Mouse (Mus musculus) liver, adult (tissue): ENCODE measurements at regions not wholly inside any gene's neighbourhood (a gene's known extent, or its start where the extent isn't known, plus 50 kb on each side); places are given as distances from the start of the nearest gene placed in this dataset.

Source experiments
- GATA4 ChIP-seq: IDR thresholded peaks from 2 replicates; pipeline ENCODE4 v1.6.1; 2014; ENCODE audit warnings: mild to moderate bottlenecking, low read length; ENCODE audit not compliant: insufficient replicate concordance

DNA sequence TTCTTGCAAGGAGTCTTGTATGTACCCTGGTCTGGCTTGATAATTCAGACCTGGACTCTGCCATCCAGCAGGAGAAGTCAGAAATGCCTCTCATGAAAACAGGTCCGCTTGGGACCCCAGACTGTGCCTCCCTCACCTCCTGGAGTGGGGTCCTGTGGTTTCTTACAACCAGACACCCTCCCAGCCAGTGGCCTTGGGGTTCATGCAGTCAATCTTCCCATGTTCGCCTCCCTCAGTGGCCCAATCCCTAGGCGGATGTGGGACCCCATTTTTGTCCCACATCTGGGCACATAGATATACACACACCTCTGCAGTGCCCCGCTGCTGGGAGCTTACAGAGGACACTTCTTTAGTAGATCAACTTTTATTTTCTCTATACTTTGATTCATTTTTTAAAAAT lies 217.7 kb downstream of the Lrfn2 start:
- no peak for TF ChIP-seq GATA4

DNA sequence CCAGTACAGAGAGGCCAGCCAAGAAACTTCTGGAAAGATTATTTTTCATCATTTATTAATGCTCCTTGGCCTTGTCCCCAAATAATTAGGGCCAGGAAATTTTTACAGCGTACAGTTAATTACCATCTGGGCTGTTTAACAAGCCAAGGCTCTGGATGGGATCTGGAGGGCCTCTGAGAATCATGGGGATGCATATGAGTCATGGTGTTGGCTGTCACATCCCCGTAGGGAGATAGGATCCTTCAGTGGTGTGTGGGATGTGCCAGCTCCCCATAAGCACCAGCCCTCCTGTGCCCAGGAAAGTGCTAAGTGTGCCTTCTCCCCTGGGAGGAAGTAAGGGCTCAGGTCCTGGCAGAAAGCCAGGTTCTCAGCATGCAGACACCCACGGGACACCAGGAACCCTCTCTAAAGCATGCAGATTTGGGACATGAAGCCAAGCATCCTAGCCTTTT lies 218.8 kb downstream of the Lrfn2 start:
- no peak for TF ChIP-seq GATA4

DNA sequence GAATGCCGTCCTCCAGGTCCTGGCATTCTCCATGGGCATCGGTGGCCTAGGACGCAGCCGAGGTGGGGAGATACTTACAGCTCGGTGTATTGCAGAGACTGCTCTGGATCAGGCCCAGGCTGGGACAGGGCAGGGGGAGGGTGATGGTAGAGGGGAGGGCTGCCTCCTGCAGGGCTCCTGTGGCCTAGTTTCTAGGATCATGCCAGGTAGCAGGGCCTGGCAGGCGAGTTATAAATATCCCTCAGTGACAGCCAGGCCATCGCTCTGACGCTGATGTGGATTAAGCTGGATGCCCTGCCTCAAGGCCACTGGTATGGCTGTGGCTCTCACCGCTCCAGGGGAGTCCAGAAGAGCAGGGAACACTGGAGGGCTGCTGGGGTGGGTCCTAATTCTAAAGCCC lies 221.8 kb downstream of the Lrfn2 start:
- no peak for TF ChIP-seq GATA4

DNA sequence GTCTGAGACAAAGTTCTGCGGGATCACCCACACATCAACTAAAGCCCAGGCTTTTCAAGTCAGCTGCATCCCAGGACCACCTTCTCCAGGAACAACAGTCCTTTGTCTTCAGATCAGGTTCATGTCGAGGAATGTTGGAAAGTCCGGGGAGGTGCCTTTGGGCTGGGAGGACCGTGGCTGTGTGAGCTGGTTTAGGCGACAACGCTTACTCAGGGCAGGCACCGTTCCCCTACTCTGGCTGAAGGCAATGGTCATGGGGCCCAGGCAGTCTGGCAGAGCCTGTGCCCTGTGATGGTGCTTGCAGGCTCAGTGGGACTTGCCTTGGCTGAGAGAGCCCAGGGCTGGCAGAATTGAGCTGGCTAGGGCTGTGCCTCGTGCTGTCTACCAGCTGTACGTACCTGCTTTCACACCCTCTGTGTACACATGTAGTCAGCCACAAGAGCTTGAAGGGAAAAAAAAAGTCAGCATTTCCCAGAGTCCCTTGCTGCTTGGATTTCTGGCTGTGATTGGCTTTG lies 222.9 kb downstream of the Lrfn2 start:
- TF ChIP-seq GATA4 = no peak

DNA sequence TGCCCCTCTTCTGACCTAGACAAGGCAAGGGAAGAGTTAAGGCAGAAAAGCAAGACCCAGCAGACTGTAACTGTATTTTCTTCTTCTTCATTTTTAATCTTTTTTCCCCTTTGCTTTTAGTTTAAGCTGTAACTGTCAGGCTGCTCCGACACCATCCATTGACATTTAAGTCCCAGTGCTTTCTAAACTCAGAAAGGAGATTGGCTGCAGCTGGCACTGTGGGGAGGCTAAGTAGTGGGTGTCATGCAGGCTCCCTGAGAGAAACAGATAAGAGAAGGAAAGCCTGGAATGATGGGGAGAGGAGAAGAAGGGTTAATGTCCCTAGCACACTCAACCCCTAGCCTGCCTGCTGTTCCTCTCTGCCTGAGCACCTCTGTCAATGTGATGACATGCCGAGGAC lies 225.4 kb downstream of the Lrfn2 start:
- TF ChIP-seq GATA4 = no peak

DNA sequence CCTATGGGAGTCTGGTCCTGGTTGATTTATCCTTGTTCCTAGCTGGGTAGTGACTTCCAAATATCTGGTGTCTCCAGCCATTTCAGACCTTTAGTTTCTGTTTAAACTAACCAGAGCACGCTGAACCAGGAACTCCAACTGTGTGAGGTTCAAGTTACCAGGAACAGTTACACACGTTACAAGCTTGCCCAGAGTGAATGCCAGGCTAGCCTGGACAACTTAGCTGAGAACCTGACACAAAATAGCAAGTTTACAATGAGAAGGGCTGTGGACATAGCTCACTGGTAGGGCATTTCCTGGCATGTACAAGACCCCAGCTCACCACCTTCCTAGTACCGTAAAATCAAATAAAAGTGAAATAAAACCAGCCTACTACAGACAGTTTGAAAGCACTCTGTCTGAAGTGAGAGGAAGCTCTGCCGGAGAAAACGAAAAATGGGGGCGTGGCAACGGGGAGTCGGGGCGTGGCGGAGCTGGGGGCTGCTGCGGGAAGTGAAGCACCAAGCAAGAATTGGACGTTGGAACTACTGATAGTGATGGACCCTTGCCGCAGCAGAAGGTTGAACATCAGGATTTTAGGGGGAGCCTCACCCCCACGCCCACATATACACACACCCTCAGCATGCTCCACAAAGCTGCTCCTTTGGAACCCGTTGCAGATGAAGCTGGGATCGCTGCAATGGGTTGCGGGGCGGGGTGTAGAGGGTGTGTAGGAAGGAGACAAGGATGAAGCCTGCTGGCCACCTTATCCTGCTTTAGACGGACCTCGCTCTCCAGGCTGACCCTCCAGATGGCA lies 239.3 kb downstream of the Lrfn2 start:
- no peak for TF ChIP-seq GATA4

DNA sequence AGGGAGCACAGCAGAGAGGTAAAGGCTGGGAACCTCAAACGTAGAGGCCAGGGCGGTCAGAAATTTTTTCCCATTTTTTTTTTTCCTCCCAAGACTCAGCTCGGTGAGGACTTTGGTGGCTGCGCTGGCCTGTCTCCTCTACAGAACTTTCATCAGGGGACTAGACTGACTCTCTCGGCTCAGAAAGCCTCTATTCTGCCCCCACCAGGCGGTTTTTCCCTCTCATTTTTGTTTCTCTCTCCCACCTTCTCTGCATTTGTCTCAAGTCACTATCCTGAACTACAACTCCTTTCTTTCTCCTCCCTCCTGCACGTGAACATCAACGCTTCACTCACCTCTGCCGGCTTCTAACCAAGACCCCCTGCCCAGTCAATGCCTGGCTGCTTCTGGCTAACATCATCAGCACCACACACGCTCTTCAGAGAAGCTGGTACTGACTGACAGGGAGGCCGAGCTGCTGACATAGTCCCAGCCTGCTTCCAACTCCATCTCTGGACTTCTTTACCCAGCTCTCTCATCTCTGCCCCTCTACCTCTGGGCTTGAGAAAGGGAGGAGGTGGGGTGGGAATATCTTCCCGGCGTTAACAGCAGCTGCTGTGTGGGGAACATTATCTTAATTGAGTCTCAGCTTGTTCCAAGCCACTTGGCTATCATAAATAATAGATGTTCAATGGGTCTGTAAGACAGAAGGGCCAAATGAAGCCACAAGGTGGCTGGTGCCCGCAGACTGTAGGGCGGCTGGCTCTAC lies 240.0 kb downstream of the Lrfn2 start:
- no peak for TF ChIP-seq GATA4

DNA sequence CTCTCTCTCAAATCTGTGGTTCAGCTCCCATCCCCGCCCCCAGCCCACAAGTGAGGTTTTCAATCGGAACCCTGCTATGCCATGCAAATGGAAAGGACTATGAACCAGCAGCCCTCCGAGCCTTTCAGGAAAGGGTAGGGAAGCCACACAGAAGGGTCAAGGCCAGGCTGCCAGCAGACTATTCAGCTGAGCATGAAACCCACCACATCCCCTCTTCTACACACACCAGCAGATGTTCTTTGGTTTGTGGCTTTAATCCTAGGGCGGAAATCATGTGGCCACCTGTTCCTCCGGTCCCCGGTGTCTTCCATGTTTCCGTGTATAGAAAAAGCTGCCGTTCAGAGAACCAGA lies 240.6 kb downstream of the Lrfn2 start:
- TF ChIP-seq GATA4 = no peak

DNA sequence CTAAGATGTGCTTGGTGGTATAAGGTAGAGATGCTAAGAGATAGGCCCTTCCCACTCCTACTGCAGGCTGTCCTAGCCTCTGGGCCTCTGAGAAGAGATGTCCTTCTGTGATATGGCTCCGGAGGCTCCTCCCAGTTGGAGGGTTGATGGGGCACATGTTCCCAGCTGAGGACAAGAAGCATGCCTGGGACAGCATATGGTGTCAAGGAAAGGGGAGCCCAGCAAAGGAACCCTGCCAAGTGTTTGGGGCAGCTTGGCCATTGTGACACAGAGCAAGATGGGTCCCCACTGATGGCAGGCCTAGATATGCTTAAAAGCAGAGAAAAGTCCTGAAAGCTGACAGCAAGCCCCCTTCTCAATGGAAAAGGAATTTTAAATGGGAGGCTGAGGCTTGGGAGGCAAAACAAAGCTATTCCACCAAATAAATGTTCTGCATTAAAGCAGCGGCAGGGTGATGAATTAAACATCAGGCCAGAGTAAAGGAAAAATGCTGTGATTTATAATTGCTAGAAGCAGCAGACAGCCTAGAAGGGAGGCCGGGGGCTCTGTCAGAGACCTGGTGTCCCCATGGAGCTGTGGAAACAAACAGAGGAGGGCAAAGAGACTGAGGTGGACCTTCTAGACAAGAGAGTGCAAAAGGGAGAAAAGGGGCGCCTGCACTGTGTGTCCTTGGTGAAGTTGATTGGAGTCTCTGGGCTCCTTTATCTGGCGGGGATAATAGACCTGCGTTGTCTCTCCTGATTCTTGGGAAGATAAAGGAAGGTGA lies 246.0 kb downstream of the Lrfn2 start:
- TF ChIP-seq GATA4 = no peak

DNA sequence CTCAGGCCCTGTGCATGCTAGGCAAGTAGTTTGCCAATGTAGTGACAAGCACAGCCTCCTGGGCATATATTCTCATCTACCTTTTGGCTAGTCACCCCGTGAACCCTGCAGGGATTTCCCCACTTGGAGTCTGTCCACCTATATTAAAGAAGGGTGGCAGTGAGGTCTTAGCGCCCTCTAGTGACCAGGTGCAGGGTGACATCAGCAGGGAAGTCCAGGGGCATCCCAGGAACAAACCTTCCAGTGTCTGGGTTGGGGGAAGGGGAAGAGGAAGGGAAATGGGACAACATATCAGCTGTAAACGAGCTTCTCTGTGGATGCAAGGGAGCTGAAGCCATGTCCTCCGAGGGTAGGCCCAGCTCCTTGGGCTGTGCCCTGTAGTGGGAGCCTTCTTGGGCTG lies 245.7 kb upstream of the Mocs1 start:
- no peak for TF ChIP-seq GATA4

DNA sequence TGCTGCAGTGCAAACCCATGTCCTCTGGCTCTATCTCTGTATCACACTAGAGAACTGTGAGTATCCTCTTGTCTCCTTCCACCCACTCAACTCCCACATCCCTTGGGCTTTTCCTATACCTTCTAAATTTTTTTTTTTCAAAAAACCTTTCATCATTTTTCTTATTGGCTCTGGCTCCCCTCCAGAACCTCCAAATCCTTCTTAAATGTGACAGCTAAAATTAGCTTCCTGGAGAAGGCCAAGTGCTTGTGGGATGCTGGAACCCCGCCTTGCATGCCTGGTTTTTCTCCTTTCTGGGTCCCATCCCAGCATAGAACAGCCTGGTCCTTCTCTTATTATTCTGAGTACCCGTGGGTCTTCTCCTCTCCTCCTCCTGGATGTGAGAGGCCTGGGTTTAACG lies 244.2 kb upstream of the Mocs1 start:
- no peak for TF ChIP-seq GATA4

DNA sequence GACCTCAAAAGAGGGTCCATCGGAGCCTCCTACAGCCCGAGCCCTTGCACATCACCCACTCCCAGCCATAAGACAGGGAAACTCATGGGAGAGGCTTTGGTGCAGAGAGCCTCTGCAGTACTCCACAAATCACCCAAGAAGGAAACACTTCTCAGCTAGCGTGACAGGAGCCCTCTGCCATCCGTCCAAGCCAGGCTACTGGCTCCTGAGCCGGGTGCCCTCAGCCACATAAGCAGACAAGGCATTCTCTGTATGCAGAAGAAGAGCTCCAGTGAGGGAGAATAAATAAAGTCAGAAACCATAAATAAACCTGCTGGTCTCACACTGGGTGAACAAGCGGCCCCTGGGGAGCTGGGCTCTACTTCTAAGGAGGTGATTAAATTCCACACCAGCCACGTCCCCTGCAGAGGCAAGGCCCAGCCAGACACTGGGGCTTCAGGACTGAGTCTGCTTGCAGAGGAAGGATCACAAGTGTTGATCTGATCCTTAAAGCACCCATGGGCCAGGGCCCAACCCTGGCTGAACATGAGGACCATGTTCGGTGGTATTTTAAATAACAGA lies 243.0 kb upstream of the Mocs1 start:
- TF ChIP-seq GATA4 = no peak

DNA sequence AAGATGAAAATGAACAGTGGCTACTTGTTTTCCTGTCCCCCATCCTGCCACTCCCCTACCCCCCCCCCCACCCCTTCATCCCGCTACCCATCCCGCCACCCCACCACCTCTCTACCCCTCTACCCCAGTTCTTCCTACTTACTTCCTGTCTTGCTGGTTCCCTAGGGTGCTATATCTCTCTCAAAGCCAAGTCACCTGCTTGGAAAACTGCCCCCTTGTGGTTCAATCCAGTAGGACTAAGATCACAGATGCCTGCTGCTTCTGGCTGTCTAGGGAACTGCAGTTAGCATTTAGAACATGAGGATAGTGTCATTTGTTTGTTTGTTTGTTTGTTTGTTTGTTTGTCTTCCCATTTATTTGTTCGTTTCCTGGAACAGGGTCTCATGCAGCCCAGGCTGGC lies 238.4 kb upstream of the Mocs1 start:
- no peak for TF ChIP-seq GATA4

DNA sequence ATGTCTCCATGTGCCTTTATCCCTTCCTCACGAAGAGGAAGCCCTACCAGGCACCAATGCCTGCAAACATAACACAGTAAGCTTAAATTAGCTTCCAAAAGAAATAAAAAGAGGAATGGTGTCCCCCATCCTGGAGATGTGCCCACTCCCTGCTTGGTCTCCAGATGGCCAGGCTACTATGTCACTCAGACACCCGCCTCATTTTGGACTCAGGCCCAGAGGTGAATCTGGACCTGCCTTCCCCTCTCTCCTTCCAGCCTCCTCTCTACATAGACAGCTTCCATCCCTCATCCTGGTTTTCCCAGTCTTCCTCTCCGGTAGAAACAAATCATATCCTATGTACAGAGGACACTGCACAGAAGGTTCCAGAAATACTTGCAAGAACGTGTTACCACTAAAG lies 237.8 kb upstream of the Mocs1 start:
- TF ChIP-seq GATA4 = no peak

DNA sequence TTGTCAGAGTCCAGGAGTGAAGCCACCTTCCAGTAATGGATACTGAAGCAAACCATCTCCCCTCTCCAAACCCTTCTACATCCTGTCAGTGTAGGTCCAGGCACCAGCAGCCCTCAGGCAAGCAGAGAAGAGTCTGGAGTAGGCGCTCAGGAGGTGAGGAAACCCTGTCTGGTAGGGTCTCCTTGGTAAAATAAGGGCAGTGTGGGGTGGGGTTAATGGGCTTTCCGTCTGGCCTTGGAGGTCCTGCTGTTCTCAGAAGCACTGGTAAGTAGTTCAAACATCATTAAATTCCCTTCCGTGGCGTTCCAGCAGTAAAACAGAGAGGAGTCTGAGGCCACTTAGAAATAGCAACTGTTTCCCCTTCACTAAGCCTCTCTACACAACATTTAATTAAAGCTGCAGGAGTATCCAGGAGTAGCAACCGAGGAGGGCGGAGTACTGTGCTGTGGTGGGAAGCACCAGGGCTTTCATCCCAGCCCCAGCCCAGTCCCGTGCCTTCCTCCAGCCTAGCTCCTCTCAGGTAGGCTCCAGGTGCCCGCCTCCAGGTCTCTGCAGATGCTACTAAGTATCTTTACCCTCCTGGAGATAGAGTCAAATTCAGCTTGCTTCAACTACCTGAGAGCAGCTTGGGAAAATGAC lies 232.0 kb upstream of the Mocs1 start:
- TF ChIP-seq GATA4 = no peak
